Mouse (Mus musculus): ENCODE results near the gene 5330417H12Rik. TPM values are rescaled to one million over a fixed set of nuclear protein-coding genes. Genes with fewer than 3 reads are reported as not detected.

Gene 5330417H12Rik
- 0.11 TPM in 1 of 2 replicates, not detected in the other for polyA plus RNA-seq (2015; fragmentation: Nextera tagmentation; extraction: Ambion mirVana)

DNA sequence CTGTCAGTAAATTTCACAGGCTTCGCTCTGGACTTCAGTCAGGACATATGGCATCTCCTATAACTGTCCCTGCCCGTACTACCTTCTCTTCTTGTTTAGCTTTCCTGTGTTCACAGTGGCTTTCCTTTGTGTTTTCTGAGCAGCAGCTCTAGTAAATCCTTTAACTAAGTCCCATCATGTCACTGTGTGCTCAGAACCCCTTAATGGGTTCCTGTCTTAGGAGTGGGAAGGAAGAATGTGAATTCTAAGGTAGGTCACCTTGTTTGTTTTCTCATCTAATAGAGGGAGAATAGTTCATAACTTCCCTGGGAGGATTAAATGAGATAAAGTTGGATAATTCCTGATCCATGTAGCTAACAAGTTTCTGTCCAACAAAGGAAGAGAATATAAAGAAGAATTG is at the start of gene 5330417H12Rik:
TSS of gene 5330417H12Rik (minus strand) at position 101 of the 400 bp plus-strand sequence.
- Histone ChIP-seq H3K27me3 (no peaks in the 10 kb centered on the region), H3K4me2 (replicated peaks) (no peak within 1 kb of the TSS), H3K9me3 (no peaks in the 10 kb centered on the region), H3K9ac (no peak within 1 kb of the TSS), H3K4me3 (no peak within 1 kb of the TSS), H3K36me3 (no peaks in the 10 kb centered on the region), H3K4me1 (no peaks in the 10 kb centered on the region), H3K27ac (no peak within 1 kb of the TSS)
- WGBS: 77% methylated on average over 2 of the region's 2 CpGs
- no peak for ATAC-seq (ENCODE audit: low FRiP score, low read depth)

DNA sequence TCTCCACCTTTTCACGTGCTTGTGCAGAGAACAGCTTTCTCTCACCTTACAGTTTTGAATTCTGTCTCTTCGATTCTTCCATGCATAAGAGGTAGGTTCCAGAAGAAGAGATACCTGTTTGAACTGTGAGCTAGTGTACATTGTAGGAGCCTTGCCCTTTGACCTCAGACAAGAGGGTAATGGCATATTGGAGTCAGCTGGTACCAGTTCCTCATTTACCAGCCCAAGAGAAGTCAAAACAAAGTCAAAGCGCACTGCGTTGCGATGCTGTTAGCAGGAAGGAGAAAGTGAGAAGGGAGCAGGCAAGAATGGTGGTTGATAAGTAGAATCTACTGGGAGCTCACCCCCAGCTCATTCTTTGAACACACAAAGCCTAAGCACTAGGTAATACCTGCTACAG is 43.6 kb upstream of the 5330417H12Rik start:
- ATAC-seq (ENCODE audit: low FRiP score, low read depth): no peak
- H3K4me3 ChIP-seq: no peak overlapping the region
- WGBS: 87% methylated on average over 5 of the region's 5 CpGs
- H3K27me3 ChIP-seq: no peaks in the 10 kb centered on the region
- no peak overlapping the region for H3K27ac ChIP-seq
- no peak overlapping the region for H3K4me2 ChIP-seq (replicated peaks)
- peaks cover 41% of the 10 kb centered on the region for H3K4me1 ChIP-seq
- no peak overlapping the region for H3K9ac ChIP-seq
- H3K36me3 ChIP-seq: no peaks in the 10 kb centered on the region
- H3K9me3 ChIP-seq: no peaks in the 10 kb centered on the region

DNA sequence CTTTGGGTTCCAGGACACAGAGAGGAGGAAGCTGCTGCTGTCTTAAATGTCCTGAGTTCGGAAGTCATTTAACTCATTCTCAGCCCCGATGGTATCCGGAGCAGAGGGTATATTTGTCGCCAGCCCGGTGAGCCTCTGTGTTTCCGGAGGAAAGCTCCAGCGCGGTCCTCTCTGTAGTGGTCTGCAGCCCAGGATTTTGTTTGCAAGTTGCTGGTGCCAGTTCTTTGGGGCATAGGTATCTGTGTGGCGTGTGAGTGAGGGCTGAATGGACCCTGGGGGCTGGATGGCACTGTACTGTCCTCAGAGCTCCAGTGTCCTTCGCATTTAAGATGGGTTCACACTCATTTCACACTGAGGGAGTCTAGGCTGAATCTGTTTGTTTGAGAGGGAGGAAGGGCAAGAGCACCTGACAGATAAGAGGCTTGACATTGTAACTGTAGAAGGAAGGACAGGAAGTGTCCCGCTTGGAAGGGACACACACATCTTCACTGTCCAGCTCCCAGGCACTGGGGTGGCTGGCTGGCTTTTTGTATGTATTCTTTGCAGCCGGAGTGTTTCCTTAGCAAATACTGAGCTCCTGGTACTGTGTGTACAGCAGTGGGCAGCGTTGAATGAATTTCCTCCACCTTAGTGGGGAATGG is 41.4 kb upstream of the 5330417H12Rik start:
- H3K4me3 ChIP-seq: peak overlapping the region; percentile 53
- H3K9me3 ChIP-seq: no peaks in the 10 kb centered on the region
- 20% methylated on average over 13 of the region's 13 CpGs for WGBS
- no peaks in the 10 kb centered on the region for H3K27me3 ChIP-seq
- peak overlapping the region; percentile 70 for H3K4me2 ChIP-seq (replicated peaks)
- ATAC-seq (ENCODE audit: low FRiP score, low read depth): no peak
- peak overlapping the region; percentile 94 for H3K27ac ChIP-seq
- peaks cover 62% of the 10 kb centered on the region for H3K4me1 ChIP-seq
- H3K36me3 ChIP-seq: no peaks in the 10 kb centered on the region
- peak overlapping the region; percentile 78 for H3K9ac ChIP-seq

DNA sequence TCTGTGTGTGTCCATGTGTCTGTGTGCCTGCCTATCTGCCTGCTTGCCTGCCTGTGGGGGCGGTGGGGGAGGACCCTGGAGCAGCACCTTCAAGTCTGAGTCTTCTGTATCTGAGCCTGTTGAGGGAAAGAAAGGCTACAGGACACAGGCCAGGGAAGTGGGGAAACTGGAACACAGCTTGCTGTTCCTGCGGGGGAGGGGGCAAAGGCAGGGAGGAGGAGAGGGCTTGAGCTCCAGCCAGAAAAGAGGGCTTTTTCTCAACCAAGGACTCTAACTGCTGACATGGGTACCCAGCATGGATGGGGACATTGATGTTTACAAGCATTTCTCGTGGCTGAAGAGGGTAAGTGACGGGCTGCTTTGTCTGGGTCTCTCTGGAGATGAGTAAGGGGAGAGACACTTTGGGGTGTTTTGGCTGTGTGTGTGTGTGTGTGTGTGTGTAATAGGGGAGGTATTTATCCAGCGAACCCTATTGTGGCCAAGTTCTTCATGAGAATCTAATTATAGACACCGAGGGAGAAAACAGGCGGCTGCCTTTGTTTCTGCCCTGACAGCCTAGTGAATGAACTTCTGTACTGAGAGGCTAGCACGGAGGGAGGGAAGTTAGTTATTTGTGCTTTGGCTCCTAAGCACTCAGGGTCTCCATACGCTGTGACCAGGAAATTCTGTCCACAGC is 40.8 kb upstream of the 5330417H12Rik start:
- 8% methylated on average over 9 of the region's 9 CpGs for whole genome bisulfite sequencing
- Histone ChIP-seq H3K9me3 (no peaks in the 10 kb centered on the region), H3K4me2 (replicated peaks) (peak overlapping the region; percentile 70), H3K27me3 (no peaks in the 10 kb centered on the region), H3K4me1 (peaks cover 63% of the 10 kb centered on the region), H3K36me3 (no peaks in the 10 kb centered on the region), H3K27ac (peak overlapping the region; percentile 94), H3K4me3 (peak overlapping the region; percentile 53), H3K9ac (peak overlapping the region; percentile 78)
- peak; percentile 43; the same call in 1 of the 2 replicates for ATAC-seq (ENCODE audit: low FRiP score, low read depth)

DNA sequence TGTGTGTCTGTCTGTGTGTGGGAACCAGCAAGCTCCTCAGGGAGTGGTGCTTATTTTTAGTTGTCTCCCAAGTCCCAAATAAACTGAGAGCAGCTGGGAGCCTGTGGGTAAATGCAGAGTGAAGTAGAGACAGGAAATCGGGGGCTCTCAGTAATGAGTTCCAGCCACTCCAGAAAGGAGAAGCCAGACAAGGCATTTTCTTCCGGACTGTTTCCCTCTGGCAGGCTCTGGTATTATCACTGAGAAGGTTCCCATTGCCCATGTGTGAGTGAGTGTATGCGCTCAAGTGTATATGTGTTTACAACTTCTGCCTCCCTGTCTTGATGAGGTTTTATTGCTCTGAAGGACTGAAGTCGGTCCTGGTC is 40.2 kb upstream of the 5330417H12Rik start:
- H3K4me1 ChIP-seq: peaks cover 63% of the 10 kb centered on the region
- peak overlapping the region; percentile 78 for H3K9ac ChIP-seq
- H3K27me3 ChIP-seq: no peaks in the 10 kb centered on the region
- no peaks in the 10 kb centered on the region for H3K9me3 ChIP-seq
- H3K4me3 ChIP-seq: peak overlapping the region; percentile 53
- WGBS: 5% methylated on average over 4 of the region's 4 CpGs
- peak overlapping the region; percentile 94 for H3K27ac ChIP-seq
- ATAC-seq (ENCODE audit: low FRiP score, low read depth): peak; percentile 38
- H3K4me2 ChIP-seq (replicated peaks): peak overlapping the region; percentile 70
- H3K36me3 ChIP-seq: no peaks in the 10 kb centered on the region

DNA sequence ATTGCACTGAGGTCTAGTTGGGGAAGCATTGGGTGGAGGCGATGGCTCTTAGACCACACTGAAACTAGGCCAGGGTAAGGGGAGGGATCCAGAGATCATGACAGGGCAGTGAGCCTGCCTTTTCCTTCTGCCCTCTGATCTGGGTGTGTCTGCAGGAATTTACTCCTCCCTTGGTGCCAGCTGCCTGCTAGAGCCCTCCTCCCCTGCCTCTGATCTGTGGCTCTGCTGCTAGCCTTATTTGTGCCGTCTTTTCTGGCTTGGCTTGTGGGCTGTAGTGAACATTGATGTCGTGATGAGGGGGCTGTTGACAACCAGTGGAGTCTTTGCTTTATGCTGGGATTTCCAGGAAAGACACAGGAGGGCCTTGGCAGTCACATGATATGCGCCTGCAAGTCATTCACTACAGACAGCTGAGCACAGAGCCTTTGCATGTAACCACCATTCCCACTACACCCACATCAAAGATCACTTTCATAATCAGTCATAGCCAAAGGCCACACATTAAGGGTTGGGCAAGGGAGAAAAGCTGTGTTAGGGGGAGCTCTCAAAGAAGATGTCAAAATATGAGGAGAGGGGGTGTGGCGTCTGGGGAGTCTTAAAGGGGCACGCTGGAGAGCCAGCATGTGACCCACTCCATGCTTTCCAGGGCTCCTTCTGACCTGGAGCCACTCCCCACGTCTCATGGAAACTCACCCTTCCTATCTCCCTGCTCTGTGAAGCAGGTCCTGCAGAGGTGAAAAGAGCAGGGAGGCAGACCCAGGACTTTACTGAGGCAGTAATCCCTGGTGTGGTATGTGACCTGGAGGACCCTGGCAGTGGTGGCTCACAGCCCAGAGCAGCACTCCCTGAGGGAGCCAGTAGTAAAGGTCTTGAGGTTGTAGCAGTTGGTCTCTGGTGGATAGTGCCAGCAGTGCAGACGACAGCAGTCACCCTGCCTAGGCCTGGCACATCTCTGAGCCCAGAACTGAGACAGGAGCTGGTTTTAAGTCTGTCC is 39.4 kb upstream of the 5330417H12Rik start:
- Histone ChIP-seq H3K9ac (peak overlapping the region; percentile 78), H3K27ac (peak overlapping the region; percentile 94), H3K4me1 (peaks cover 63% of the 10 kb centered on the region), H3K4me2 (replicated peaks) (peak overlapping the region; percentile 70), H3K27me3 (no peaks in the 10 kb centered on the region), H3K36me3 (no peaks in the 10 kb centered on the region), H3K9me3 (no peaks in the 10 kb centered on the region), H3K4me3 (no peak overlapping the region)
- 17% methylated on average over 8 of the region's 8 CpGs for whole genome bisulfite sequencing
- 0 out of 2 replicates have a peak, but pooled peaks have one; percentile 14 for ATAC-seq (ENCODE audit: low FRiP score, low read depth)

DNA sequence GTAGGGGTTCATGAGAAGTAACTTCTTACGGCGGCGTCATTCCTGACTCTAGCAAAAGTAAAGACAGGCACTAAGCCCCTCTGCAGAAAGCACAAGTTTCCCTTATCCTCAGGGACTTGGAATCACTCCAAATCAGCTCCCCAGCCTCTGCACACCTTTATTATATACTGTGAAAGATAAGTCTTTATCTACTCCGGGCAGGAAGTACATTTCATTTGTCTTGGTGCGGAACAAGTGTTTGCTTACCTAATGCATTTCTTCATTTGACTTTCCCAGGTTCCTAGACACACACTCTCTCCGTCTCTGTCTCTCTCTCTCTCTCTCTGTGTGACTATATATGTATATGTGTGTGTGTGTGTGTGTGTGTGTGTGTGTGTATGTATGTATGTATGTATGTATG is 38.7 kb upstream of the 5330417H12Rik start:
- Histone ChIP-seq H3K27ac (no peak overlapping the region), H3K4me3 (no peak overlapping the region), H3K4me2 (replicated peaks) (no peak overlapping the region), H3K36me3 (no peaks in the 10 kb centered on the region), H3K27me3 (no peaks in the 10 kb centered on the region), H3K9me3 (no peaks in the 10 kb centered on the region), H3K4me1 (peaks cover 63% of the 10 kb centered on the region), H3K9ac (no peak overlapping the region)
- no peak for ATAC-seq (ENCODE audit: low FRiP score, low read depth)
- WGBS: 78% methylated on average over 6 of the region's 6 CpGs

DNA sequence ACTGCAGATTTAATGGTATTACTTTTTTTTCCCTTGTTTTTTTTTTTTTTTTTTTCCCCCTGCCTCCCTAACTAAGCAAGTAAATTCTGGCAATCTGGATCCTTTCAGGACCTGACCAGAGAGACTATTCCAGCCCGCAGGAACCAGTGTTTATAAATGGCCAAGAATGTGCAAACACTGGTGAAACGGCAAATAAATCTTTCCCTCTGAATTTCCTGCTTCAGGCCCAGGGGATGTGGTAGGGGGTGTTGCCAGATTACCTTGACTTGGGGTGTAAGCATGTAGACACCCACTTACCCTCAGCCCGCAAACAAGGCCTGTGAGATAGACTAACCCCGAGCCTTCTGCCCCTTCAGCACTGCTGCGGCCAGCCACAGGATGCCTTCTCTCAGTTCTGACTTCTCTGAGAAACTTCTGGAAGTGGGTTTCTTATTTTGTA is 36.9 kb upstream of the 5330417H12Rik start:
- ATAC-seq (ENCODE audit: low FRiP score, low read depth): no peak
- no peaks in the 10 kb centered on the region for H3K36me3 ChIP-seq
- H3K4me1 ChIP-seq: peaks cover 54% of the 10 kb centered on the region
- WGBS: 33% methylated on average over 5 of the region's 5 CpGs
- H3K4me3 ChIP-seq: no peak overlapping the region
- H3K27me3 ChIP-seq: no peaks in the 10 kb centered on the region
- no peaks in the 10 kb centered on the region for H3K9me3 ChIP-seq
- H3K4me2 ChIP-seq (replicated peaks): no peak overlapping the region
- H3K27ac ChIP-seq: peak overlapping the region; percentile 39
- no peak overlapping the region for H3K9ac ChIP-seq

DNA sequence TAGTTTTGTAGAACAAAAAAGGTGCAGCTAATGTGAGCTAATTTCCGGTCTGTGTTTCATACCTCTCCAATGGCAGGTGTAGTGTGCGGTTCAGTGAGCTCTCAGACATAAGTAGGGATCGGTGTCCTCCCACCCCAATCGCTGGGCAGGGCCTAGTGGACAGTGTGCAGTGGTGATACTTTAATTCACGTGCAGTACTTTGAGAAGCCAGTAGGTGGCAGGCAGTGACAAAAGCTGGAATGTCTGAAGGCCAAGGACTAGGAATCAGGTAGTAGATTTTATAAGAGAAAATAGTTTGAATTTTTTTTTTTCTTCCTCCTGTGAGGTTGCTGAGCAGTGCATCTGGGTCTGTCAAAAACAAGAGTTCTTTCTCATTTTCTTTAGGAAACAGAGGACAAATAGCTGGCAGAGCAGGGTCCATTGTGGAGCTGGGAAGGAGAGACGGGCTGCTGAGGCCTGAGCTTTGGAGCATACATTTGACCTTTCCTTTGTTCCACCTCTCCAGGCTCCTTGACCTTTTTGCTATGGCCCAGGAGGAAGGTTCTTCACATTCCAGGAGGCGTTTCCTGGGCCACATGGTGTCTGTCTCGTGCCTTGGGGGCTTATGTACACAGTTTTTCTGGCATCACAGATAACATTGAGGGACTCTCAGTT is 36.4 kb upstream of the 5330417H12Rik start:
- WGBS: 18% methylated on average over 8 of the region's 8 CpGs
- ATAC-seq (ENCODE audit: low FRiP score, low read depth): peak; percentile 37

DNA sequence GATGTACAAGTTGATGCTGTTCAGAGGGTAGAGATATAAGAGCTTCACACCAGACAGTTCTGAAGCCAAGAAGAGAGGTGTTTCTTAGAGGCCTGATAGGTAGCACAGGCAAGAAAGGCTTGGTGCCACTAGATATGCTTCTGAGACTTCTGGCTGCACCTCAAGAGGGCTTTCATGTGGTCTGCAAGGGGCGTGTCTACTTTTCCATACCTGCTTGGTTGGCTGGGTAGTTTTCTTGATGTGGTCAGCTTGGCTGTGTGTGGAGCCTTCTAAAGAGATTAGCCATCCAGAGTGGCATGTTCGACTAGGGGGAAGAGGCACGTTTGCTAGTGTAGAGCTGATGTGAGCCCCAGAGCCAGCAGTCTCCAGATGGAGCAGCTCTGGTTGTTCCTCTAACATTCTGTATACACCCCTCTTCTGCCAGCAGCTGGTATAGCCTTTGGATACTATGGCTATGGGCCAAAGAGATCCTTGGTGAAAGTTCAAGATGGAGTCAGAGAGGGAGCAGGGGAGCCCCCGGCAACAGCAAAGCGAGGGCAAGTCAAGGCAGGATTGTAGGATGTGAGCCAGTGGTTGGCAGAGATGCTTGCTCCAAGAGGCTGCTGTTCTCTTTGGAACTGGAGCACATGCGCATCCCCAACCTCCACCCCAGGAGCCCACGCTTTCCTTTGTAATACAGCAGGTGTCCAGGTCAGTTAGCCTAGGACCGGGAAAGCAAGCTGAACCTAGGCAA is 34.4 kb upstream of the 5330417H12Rik start:
- Histone ChIP-seq H3K4me3 (no peak overlapping the region), H3K9me3 (no peaks in the 10 kb centered on the region), H3K4me1 (peaks cover 30% of the 10 kb centered on the region), H3K4me2 (replicated peaks) (no peak overlapping the region), H3K27me3 (no peaks in the 10 kb centered on the region), H3K36me3 (no peaks in the 10 kb centered on the region), H3K27ac (no peak overlapping the region), H3K9ac (no peak overlapping the region)
- ATAC-seq (ENCODE audit: low FRiP score, low read depth): no peak
- WGBS: 81% methylated on average over 8 of the region's 8 CpGs

More for the DNA sequence above, 36.4 kb upstream of the 5330417H12Rik start:
- peak overlapping the region; percentile 39 for H3K27ac ChIP-seq
- no peaks in the 10 kb centered on the region for H3K36me3 ChIP-seq
- peaks cover 49% of the 10 kb centered on the region for H3K4me1 ChIP-seq
- no peak overlapping the region for H3K4me2 ChIP-seq (replicated peaks)
- H3K9me3 ChIP-seq: no peaks in the 10 kb centered on the region
- H3K27me3 ChIP-seq: no peaks in the 10 kb centered on the region
- no peak overlapping the region for H3K9ac ChIP-seq
- no peak overlapping the region for H3K4me3 ChIP-seq

DNA sequence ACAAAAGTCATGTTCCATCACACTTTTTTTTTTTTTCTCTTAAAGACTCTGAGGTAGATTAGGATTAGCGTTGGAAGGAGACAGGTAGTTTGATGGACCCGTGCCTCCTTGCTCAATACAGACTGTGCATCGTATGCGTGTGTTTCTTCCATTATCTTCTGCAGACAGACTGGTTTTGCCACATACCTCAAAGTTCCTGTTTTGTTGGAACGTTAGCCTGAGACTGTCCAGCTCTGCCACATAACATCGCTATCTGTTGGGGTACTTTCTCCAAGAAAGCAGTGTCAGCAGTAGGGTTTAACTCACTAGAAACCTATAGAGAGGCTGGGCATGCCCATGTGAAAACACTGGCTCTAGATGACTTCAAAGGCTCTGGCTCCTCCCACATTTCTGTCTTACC is 31.5 kb upstream of the 5330417H12Rik start:
- Histone ChIP-seq H3K9ac (no peak overlapping the region), H3K4me2 (replicated peaks) (no peak overlapping the region), H3K27ac (no peak overlapping the region), H3K4me1 (peaks cover 1% of the 10 kb centered on the region), H3K9me3 (no peaks in the 10 kb centered on the region), H3K27me3 (no peaks in the 10 kb centered on the region), H3K36me3 (no peaks in the 10 kb centered on the region), H3K4me3 (no peak overlapping the region)
- no peak for ATAC-seq (ENCODE audit: low FRiP score, low read depth)
- 86% methylated on average over 6 of the region's 6 CpGs for WGBS

Measured in limb, embryonic 13.5 days (tissue).